Mouse (Mus musculus) hindbrain, postnatal 0 days (tissue): Measurements from ENCODE around the gene Ostf1. TPM values are rescaled to one million over a fixed set of nuclear protein-coding genes. Genes with fewer than 3 reads are reported as not detected.
"Not testable (repeated sequence)": the region's sequence is repeated elsewhere in the genome, so short reads cannot be mapped to it uniquely, and the experiment has no call there.

Experiments
- ATAC-seq: fragments of 200-750 bp; cut with Nextera tagmentation; 2 replicates; pipeline ENCODE4 v1.8.0; 2017; ENCODE audit warnings: mild to moderate bottlenecking, moderate TSS enrichment, moderate library complexity
- DNase-seq: peaks from one replicate; pipeline ENCODE4 v3.0.0-alpha.2; 2015; ENCODE audit warnings: low spot score
- H3K27ac ChIP-seq: fragments of 300-500 bp; sonication (generic); 2 replicates; pipeline ENCODE4 v1.5.1; 2014; ENCODE audit warnings: mild to moderate bottlenecking
- H3K27me3 ChIP-seq: fragments of 300-500 bp; sonication (generic); 2 replicates; pipeline ENCODE4 v1.6.1; 2014; ENCODE audit warnings: low read length, mixed read lengths; ENCODE audit not compliant: insufficient read depth
- H3K36me3 ChIP-seq: fragments of 300-500 bp; sonication (generic); 2 replicates; pipeline ENCODE4 v1.6.1; 2014; ENCODE audit warnings: low read length, mixed read lengths; ENCODE audit not compliant: insufficient read depth
- H3K4me1 ChIP-seq: fragments of 300-500 bp; sonication (generic); 2 replicates; pipeline ENCODE4 v1.6.1; 2014; ENCODE audit warnings: antibody characterized with exemption, low read length, mixed read lengths; ENCODE audit not compliant: insufficient read depth
- H3K4me2 ChIP-seq: fragments of 300-500 bp; sonication (generic); 2 replicates; pipeline ENCODE4 v1.6.1; 2014; ENCODE audit warnings: low read depth, mild to moderate bottlenecking, low read length, moderate library complexity, mixed read lengths
- H3K4me3 ChIP-seq: fragments of 300-500 bp; sonication (generic); 2 replicates; pipeline ENCODE4 v1.5.1; 2014; ENCODE audit warnings: low read length
- H3K9ac ChIP-seq: fragments of 300-500 bp; sonication (generic); replicated peaks from 2 replicates; pipeline ENCODE4 v1.6.1; 2014; ENCODE audit warnings: mild to moderate bottlenecking, low read length, moderate library complexity, mixed read lengths
- H3K9me3 ChIP-seq: fragments of 300-500 bp; sonication (generic); 2 replicates; pipeline ENCODE4 v1.6.1; 2016; ENCODE audit warnings: low read length, mixed read lengths
- CTCF ChIP-seq: IDR thresholded peaks from 2 replicates; pipeline ENCODE4 v1.5.1; 2016; ENCODE audit warnings: antibody characterized with exemption, control low read depth, low read depth
- WGBS: fragments of 180-500 bp; shearing (Covaris S2); extraction: QIAGEN DNeasy Blood & Tissue Kit; methylation state at CpG from one replicate; pipeline ENCODE4 v1.1.7; 2014; 5-methylcytosine and 5-hydroxymethylcytosine counted together
- polyA plus RNA-seq: library from polyadenylated mRNA; unstranded; fragments of >200 nt; fragmentation: Nextera tagmentation; extraction: Ambion mirVana; gene quantifications from 2 replicates; pipeline ENCODE4 v1.2.1, GENCODE M21; 2015
- total RNA-seq: library from RNA; depleted of rRNA; stranded (reverse); fragments of >200 nt; gene quantifications from 2 replicates; pipeline ENCODE4 v1.2.3, GENCODE M21; 2014

Ostf1 gene
- total and polyA plus RNA-seq, 2 experiments from 2014 or later = 42.4 to 67.9 TPM

DNA sequence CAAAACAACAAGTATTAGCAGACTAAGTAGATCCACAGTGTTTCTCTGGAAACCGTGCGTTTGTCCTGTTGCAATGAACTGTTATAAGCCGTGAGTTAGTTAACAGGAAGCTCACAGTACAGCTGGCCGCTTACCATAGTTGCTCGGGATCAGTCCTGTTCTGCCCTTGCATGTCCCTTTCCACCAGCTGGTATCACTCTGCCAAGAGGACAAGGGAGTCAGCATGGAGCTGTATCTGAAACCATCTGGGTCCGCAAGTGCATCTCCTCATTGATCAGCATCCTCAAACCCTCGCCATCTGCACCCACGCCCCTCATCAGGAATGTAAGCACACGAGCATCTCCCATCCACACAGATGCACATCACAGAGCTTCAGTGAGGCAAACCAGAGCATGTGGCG is 37.9 kb downstream of the Ostf1 start:
- 67% methylated on average over 10 of the region's 10 CpGs for WGBS
- peak; percentile 41 for DNase-seq
- no peak overlapping the region for H3K9ac ChIP-seq
- ATAC-seq = peak; percentile 77
- H3K27ac ChIP-seq = peak overlapping the region; percentile 9; the same call in 1 of the 2 replicates
- no peak for TF ChIP-seq CTCF
- no peak overlapping the region for H3K4me2 ChIP-seq
- H3K9me3 ChIP-seq = no peaks in the 10 kb centered on the region
- no peak overlapping the region for H3K4me3 ChIP-seq
- no peaks in the 10 kb centered on the region for H3K36me3 ChIP-seq
- H3K4me1 ChIP-seq = no peaks in the 10 kb centered on the region
- no peaks in the 10 kb centered on the region for H3K27me3 ChIP-seq

DNA sequence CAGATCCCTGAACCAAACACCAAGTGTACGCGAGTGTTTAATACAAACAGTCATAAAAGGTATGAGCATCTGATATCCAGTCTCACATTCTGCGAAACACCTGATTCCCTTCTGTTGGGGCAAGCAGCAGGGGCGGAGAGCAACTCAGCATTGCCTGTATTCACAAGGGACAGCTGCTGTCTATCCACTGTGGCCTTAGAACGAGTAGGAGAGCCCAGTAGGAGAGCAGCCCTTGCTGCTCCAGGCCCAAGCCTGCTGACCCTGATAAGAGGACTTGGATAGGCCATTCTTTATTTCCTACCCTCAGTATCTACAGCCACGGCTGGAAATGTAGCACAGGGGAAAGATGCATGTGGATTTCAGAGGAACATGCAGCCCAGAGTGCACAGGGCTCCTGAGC is 38.7 kb downstream of the Ostf1 start:
- H3K4me3 ChIP-seq = no peak overlapping the region
- TF ChIP-seq CTCF = no peak
- H3K9ac ChIP-seq = no peak overlapping the region
- H3K4me2 ChIP-seq = no peak overlapping the region
- no peak for DNase-seq
- WGBS = 80% methylated on average over 6 of the region's 6 CpGs
- H3K4me1 ChIP-seq = no peaks in the 10 kb centered on the region
- ATAC-seq = no peak
- no peaks in the 10 kb centered on the region for H3K27me3 ChIP-seq
- H3K36me3 ChIP-seq = no peaks in the 10 kb centered on the region
- H3K9me3 ChIP-seq = no peaks in the 10 kb centered on the region
- peak overlapping the region; percentile 9; the same call in 1 of the 2 replicates for H3K27ac ChIP-seq

DNA sequence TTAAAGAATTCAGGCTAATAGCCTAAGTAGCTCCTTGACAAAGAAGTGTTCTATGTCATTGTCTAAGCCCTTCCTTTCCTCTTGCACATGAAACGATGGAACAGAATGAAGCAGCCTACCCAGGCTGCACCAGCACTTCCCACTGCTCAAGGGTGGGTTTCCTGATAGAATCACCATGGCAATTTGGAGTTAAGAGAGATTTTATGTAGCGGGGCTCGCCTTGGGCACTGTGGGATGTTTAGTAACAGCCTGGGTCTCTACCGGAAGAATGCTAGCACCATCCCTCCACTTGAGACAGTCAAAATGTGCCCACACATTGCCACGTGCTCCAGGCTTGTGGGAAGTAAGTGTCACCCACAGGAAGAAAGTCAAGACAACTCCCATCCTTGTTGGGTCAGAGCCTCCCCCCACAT is 40.7 kb downstream of the Ostf1 start:
- no peak overlapping the region for H3K27ac ChIP-seq
- no peaks in the 10 kb centered on the region for H3K9me3 ChIP-seq
- no peaks in the 10 kb centered on the region for H3K36me3 ChIP-seq
- TF ChIP-seq CTCF = no peak
- H3K9ac ChIP-seq = no peak overlapping the region
- H3K4me2 ChIP-seq = no peak overlapping the region
- ATAC-seq (no peak), DNase-seq (no peak)
- no peak overlapping the region for H3K4me3 ChIP-seq
- no peaks in the 10 kb centered on the region for H3K27me3 ChIP-seq
- no peaks in the 10 kb centered on the region for H3K4me1 ChIP-seq
- 49% methylated on average over 5 of the region's 5 CpGs for WGBS

DNA sequence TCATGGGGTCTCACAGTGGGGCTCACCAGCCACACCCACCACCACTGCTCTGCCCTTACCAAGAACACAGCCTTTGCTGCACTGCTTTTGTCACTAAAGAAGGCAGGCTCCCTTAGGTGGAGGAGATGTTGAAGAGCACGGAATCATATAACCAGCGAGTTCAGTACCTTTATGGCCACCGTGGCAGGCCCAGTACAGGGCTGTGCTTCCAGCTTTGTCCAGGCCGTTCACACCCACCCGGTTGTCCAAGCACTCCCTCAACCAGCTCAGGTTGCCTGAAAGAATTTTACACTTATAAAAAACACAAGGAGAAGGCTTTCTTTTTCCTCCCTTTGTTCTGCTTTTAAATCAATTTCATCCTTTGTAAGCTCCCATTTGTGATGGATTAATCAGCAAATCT is 41.4 kb downstream of the Ostf1 start:
- no peak for TF ChIP-seq CTCF
- ATAC-seq = no peak
- WGBS = 69% methylated on average over 5 of the region's 5 CpGs

DNA sequence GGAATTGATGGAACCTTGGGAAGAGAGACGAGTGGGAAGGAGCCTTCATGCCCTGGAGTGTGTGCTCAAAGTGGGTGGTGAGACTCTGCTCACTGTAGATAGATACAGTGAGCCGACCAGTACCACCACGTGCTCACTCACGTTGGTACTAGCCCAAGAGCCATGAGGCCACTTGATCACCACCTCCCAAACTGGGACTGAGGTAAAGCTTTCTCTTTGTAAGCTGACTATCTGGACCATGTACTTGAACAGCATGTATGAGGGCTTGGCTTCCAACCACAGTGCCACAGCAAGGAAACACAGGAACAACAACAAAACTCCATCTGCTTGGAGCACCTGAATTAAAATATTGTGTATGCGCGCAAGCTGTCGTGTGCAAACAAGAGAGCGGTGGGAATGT is 42.3 kb downstream of the Ostf1 start:
- TF ChIP-seq CTCF = no peak
- 87% methylated on average over 8 of the region's 8 CpGs for WGBS
- Histone ChIP-seq H3K9ac (no peak overlapping the region), H3K27ac (no peak overlapping the region), H3K36me3 (no peaks in the 10 kb centered on the region), H3K27me3 (no peaks in the 10 kb centered on the region), H3K4me3 (no peak overlapping the region), H3K9me3 (no peaks in the 10 kb centered on the region), H3K4me1 (no peaks in the 10 kb centered on the region), H3K4me2 (no peak overlapping the region)
- no peak for ATAC-seq
- no peak for DNase-seq

More for the DNA sequence above, 41.4 kb downstream of the Ostf1 start:
- Histone ChIP-seq H3K36me3 (no peaks in the 10 kb centered on the region), H3K4me2 (no peak overlapping the region), H3K27me3 (no peaks in the 10 kb centered on the region), H3K4me3 (no peak overlapping the region), H3K27ac (no peak overlapping the region), H3K4me1 (no peaks in the 10 kb centered on the region), H3K9ac (no peak overlapping the region), H3K9me3 (no peaks in the 10 kb centered on the region)
- DNase-seq = no peak

DNA sequence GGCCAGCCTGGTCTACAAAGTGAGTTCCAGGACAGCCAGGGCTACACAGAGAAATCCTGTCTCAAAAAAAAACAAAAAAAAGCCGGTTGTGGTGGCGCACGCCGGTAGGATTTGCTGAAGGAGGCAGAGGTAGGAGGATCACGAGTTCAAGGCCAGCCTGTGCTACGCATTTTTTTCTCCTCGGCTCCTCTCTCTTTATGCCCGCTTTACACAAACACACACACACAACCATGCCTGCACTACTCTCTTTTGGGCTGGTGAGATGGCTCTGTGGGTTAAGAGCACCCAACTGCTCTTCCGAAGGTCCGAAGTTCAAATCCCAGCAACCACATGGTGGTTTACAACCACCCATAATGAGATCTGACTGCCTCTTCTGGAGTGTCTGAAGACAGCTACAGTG is 42.8 kb downstream of the Ostf1 start:
- H3K9me3 ChIP-seq, H3K4me3 ChIP-seq, H3K9ac ChIP-seq, H3K4me2 ChIP-seq, H3K4me1 ChIP-seq, ATAC-seq, DNase-seq, H3K36me3 ChIP-seq, H3K27me3 ChIP-seq, H3K27ac ChIP-seq: not testable (repeated sequence)
- WGBS = 98% methylated on average over 10 of the region's 10 CpGs

DNA sequence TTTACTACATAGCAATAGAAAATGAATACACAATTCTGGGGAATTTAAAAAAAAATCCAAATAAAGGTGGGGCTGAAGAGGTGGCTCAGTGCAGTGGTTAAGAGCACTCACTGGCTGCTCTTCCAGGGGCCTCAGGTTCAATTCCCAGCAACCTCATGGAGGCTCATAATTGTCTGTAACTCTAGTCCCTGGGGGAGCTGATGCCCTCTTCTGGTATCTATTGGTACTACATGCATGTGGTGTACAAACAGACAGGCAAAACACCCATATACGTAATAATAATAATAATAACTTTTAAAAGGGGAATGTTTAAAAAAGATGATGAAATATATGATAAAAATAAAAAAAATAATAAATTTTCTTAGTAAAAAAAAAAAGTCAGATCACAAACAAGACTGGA is 43.4 kb downstream of the Ostf1 start:
- H3K27ac ChIP-seq = no peak overlapping the region
- no peak overlapping the region for H3K4me3 ChIP-seq
- WGBS = 93% methylated on average over 1 of the region's 1 CpGs
- H3K4me2 ChIP-seq = no peak overlapping the region
- H3K27me3 ChIP-seq = no peaks in the 10 kb centered on the region
- peak; percentile 43 for TF ChIP-seq CTCF
- H3K4me1 ChIP-seq = no peaks in the 10 kb centered on the region
- DNase-seq (no peak), ATAC-seq (no peak)
- no peaks in the 10 kb centered on the region for H3K36me3 ChIP-seq
- no peak overlapping the region for H3K9ac ChIP-seq
- H3K9me3 ChIP-seq = no peaks in the 10 kb centered on the region
